Mouse (Mus musculus): Measurements from ENCODE around the gene Gtf3c1. TPM values are rescaled to one million over a fixed set of nuclear protein-coding genes. Genes with fewer than 3 reads are reported as not detected.

Gtf3c1 gene
- polyA plus RNA-seq, 1 experiment, result 40.9 TPM

DNA sequence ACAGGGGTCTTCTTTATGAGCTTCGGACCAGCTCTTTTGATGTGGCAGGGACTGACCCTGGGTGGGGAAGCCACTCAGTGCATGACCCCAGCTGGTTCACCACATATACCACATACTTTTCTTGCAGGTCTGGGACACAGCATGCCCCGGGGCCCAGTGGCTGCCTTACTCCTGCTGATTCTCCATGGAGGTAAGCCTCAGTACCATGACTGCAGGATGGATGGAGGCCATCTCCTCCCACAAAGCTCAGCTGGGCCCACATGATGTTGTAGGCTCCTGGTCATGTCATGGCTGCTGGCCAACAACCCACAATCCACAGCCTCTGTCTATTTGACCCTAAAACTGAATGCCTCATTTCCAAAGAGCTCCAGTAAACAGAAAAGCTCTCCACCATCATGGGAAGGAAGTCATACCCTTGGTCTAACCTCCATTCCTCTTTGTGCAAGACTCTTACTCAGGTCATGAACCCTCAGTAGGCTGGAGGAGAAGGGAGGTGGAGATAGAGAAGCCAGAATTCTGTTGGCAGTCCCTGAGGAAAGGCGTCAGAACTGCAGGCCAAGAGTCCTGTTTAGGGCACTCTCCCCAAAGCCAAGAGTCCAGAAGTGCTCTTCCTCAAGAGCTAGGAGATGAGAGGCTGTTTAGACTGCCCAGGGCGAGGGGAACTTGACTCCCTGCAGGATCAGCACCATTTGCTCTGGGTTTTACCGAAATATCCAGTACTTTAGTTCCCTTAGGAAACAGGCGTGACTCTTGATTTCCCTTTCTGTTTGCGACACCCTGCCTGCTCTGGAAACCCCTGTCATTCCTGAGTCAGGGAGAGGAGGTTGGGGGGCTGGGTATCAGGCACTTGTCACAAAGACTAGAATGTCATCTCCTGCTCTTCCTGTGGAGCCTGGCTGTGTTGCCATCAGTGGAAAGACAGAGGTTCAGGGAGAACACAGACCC is 84.6 kb downstream of the Gtf3c1 start:
- WGBS, result 59% methylated on average over 7 of the region's 7 CpGs
- H3K4me3 ChIP-seq (ENCODE audit: low read depth, low read length), result no peak overlapping the region
- no peak for TF ChIP-seq CTCF (IDR thresholded peaks at IDR 0.05; ENCODE audit: extremely low read depth, insufficient read length, insufficient replicate concordance, low read depth, low read length)
- no peak for TF ChIP-seq POLR2A (IDR thresholded peaks at IDR 0.05; ENCODE audit: low read depth, low read length)
- H3K4me1 ChIP-seq (ENCODE audit: control insufficient read depth, insufficient read depth, insufficient read length, low read length), result 0 out of 2 replicates have a peak, but pooled peaks cover 2% of the 10 kb centered on the region
- H3K36me3 ChIP-seq (ENCODE audit: control insufficient read depth, insufficient read depth, low read length), result no peaks in the 10 kb centered on the region
- H3K27me3 ChIP-seq (ENCODE audit: control insufficient read depth, insufficient read depth, low read length), result no peaks in the 10 kb centered on the region
- H3K27ac ChIP-seq (ENCODE audit: insufficient read depth, low read depth, low read length), result no peak overlapping the region

DNA sequence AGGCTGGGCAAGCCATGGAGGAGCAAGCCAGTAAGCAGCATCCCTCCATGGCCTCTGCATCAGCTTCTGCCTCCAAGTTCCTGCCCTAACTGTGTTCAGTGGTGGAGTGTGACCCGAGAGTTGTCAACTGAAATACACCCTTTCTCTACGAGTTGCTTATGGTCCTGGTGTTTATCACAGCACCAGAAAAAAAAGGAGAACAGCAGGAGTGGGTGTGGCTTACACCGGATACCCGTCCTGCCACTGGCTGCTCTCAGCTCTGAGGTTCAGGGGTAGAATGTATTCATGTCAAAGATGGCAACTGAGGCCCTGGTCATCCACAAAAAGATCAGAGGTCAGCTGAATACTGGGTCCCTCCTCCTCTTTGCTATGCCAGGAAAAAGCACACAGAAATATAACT is 87.5 kb downstream of the Gtf3c1 start:
- H3K4me1 ChIP-seq (ENCODE audit: control insufficient read depth, insufficient read depth, insufficient read length, low read length), result 0 out of 2 replicates have a peak, but pooled peaks cover 2% of the 10 kb centered on the region
- H3K36me3 ChIP-seq (ENCODE audit: control insufficient read depth, insufficient read depth, low read length), result no peaks in the 10 kb centered on the region
- WGBS, result 54% methylated on average over 4 of the region's 4 CpGs
- H3K4me3 ChIP-seq (ENCODE audit: low read depth, low read length), result no peak overlapping the region
- TF ChIP-seq POLR2A (IDR thresholded peaks at IDR 0.05; ENCODE audit: low read depth, low read length) (no peak), CTCF (IDR thresholded peaks at IDR 0.05; ENCODE audit: extremely low read depth, insufficient read length, insufficient replicate concordance, low read depth, low read length) (no peak)
- H3K27me3 ChIP-seq (ENCODE audit: control insufficient read depth, insufficient read depth, low read length), result no peaks in the 10 kb centered on the region
- H3K27ac ChIP-seq (ENCODE audit: insufficient read depth, low read depth, low read length), result no peak overlapping the region

DNA sequence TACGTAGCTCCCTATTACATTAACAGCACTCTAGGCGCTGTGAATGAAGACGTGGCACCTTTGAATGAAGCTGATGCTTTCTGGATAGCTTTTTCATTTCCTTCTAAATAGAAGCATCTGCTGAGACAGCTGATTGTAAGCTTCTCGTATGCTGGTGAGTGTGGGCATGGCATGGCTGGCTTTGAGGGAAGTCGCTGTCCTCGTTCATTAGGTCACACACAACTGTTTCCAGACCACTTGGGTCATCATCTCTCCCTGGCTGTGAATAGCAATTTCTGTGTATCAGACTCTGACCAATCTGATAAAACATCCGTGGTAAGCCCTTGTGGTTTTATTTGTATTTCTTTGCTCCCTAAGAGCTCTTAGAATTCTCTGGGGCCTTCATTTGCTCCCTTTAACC is 89.6 kb downstream of the Gtf3c1 start:
- Histone ChIP-seq H3K36me3 (ENCODE audit: control insufficient read depth, insufficient read depth, low read length) (no peaks in the 10 kb centered on the region), H3K27ac (ENCODE audit: insufficient read depth, low read depth, low read length) (no peak overlapping the region), H3K4me3 (ENCODE audit: low read depth, low read length) (no peak overlapping the region), H3K4me1 (ENCODE audit: control insufficient read depth, insufficient read depth, insufficient read length, low read length) (0 out of 2 replicates have a peak, but pooled peaks cover 2% of the 10 kb centered on the region), H3K27me3 (ENCODE audit: control insufficient read depth, insufficient read depth, low read length) (no peaks in the 10 kb centered on the region)
- WGBS, result 65% methylated on average over 7 of the region's 7 CpGs
- no peak for TF ChIP-seq POLR2A (IDR thresholded peaks at IDR 0.05; ENCODE audit: low read depth, low read length)
- TF ChIP-seq CTCF (IDR thresholded peaks at IDR 0.05; ENCODE audit: extremely low read depth, insufficient read length, insufficient replicate concordance, low read depth, low read length), result no peak

DNA sequence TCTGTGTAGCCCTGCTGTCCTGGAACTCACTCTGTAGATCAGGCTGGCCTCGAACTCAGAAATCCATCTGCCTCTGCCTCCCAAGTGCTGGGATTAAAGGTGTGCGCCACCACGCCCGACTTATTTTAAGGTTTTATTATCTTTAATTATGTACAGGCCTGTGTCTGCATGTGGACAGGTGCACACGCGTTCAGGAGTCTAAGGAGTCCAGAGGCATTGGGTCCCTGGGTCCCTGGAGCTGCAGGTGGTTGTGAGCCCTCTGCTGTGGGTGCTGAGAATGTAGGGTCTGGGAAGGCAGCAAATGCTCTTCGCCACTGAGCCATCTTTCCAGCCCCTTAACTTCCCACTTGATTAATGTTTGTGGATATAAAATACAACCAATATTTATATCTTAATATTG is 92.1 kb downstream of the Gtf3c1 start:
- H3K27me3 ChIP-seq (ENCODE audit: control insufficient read depth, insufficient read depth, low read length), result no peaks in the 10 kb centered on the region
- H3K27ac ChIP-seq (ENCODE audit: insufficient read depth, low read depth, low read length), result no peak overlapping the region
- no peak overlapping the region for H3K4me3 ChIP-seq (ENCODE audit: low read depth, low read length)
- WGBS, result 43% methylated on average over 7 of the region's 7 CpGs
- no peaks in the 10 kb centered on the region for H3K36me3 ChIP-seq (ENCODE audit: control insufficient read depth, insufficient read depth, low read length)
- TF ChIP-seq POLR2A (IDR thresholded peaks at IDR 0.05; ENCODE audit: low read depth, low read length) (no peak), CTCF (IDR thresholded peaks at IDR 0.05; ENCODE audit: extremely low read depth, insufficient read length, insufficient replicate concordance, low read depth, low read length) (no peak)
- H3K4me1 ChIP-seq (ENCODE audit: control insufficient read depth, insufficient read depth, insufficient read length, low read length), result no peaks in the 10 kb centered on the region

DNA sequence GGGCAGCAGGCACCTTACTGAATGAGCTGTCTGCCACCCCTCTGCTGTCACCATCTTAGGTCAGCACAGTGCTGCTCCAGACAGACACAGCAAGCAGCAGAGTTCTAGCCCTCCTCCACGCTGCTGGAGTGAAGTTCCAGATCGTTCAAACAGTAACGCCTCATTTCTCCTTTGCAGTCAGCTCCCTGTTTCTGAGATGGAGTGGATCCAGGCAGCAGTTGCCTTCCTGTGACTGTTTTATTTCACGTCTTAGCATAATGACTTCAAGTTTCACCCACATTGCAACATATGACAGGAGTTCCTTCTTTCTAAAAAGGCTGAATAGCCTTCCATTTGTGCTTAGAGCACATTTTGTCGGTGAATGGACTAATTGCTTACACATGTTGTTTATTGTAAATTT is 94.0 kb downstream of the Gtf3c1 start:
- Histone ChIP-seq H3K4me3 (ENCODE audit: low read depth, low read length) (no peak overlapping the region), H3K36me3 (ENCODE audit: control insufficient read depth, insufficient read depth, low read length) (no peaks in the 10 kb centered on the region), H3K4me1 (ENCODE audit: control insufficient read depth, insufficient read depth, insufficient read length, low read length) (no peaks in the 10 kb centered on the region), H3K27me3 (ENCODE audit: control insufficient read depth, insufficient read depth, low read length) (no peaks in the 10 kb centered on the region), H3K27ac (ENCODE audit: insufficient read depth, low read depth, low read length) (no peak overlapping the region)
- WGBS, result 77% methylated on average over 5 of the region's 5 CpGs
- TF ChIP-seq POLR2A (IDR thresholded peaks at IDR 0.05; ENCODE audit: low read depth, low read length) (no peak), CTCF (IDR thresholded peaks at IDR 0.05; ENCODE audit: extremely low read depth, insufficient read length, insufficient replicate concordance, low read depth, low read length) (no peak)

DNA sequence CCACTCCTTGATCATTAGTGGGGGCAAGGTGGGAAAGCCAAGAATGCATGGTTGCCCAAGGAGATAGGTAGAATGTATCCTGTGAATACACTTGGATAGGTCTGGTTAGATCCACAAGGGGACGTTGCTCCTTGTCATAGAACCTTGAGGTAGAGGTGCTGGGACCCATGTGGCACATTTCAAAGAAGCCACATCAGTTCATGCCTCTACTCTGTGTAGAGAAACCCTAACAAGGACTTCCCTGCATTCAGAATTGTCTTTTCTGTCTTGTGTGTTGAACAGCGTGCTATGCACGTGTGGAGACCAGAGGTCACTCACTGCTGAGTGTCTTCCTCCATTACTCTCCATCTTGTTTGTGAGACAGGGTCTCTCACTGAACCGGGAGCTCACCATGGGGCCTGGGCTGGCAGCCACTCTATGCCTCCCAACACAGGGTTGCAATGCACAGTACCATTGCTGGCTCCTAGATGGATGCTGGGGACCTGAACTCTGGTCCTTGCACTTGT is 99.3 kb downstream of the Gtf3c1 start:
- H3K27ac ChIP-seq (ENCODE audit: insufficient read depth, low read depth, low read length), result no peak overlapping the region
- H3K36me3 ChIP-seq (ENCODE audit: control insufficient read depth, insufficient read depth, low read length), result no peaks in the 10 kb centered on the region
- H3K27me3 ChIP-seq (ENCODE audit: control insufficient read depth, insufficient read depth, low read length), result no peaks in the 10 kb centered on the region
- TF ChIP-seq POLR2A (IDR thresholded peaks at IDR 0.05; ENCODE audit: low read depth, low read length) (no peak), CTCF (IDR thresholded peaks at IDR 0.05; ENCODE audit: extremely low read depth, insufficient read length, insufficient replicate concordance, low read depth, low read length) (no peak)
- 77% methylated on average over 4 of the region's 4 CpGs for WGBS
- no peak overlapping the region for H3K4me3 ChIP-seq (ENCODE audit: low read depth, low read length)
- no peaks in the 10 kb centered on the region for H3K4me1 ChIP-seq (ENCODE audit: control insufficient read depth, insufficient read depth, insufficient read length, low read length)

Measured in small intestine, adult 2 months (tissue).